Mouse (Mus musculus) cerebellum, adult 2 months (tissue): ENCODE data around the gene Mast4. TPM values are rescaled to one million over a fixed set of nuclear protein-coding genes. Genes with fewer than 3 reads are reported as not detected.

Source experiments
- DNase-seq, 2 experiments: peaks; one replicate each; pipeline ENCODE4 v3.0.0; 2021
- H3K27ac ChIP-seq: fragments of 200-500 bp; 2 replicates; pipeline ENCODE4 v1.5.1; 2012; ENCODE audit warnings: low read length, control low read depth, inconsistent platforms; ENCODE audit not compliant: insufficient read depth
- H3K27me3 ChIP-seq: fragments of 200-500 bp; 2 replicates; pipeline ENCODE4 v1.6.1; 2012; ENCODE audit warnings: inconsistent platforms, mild to moderate bottlenecking, low read length, moderate library complexity; ENCODE audit not compliant: control insufficient read depth, insufficient read depth
- H3K4me1 ChIP-seq: fragments of 200-500 bp; 2 replicates; pipeline ENCODE4 v1.6.1; 2011; ENCODE audit warnings: low read length; ENCODE audit not compliant: control insufficient read depth, insufficient read depth
- H3K4me3 ChIP-seq: fragments of 200-500 bp; replicated peaks from 2 replicates; pipeline ENCODE3; 2011; ENCODE audit warnings: mild to moderate bottlenecking, low read depth, low read length, control low read depth; ENCODE audit not compliant: insufficient read depth
- CTCF ChIP-seq: fragments of 200-500 bp; IDR thresholded peaks from 2 replicates; pipeline ENCODE4 v1.5.1; 2011; ENCODE audit warnings: low read depth, mild to moderate bottlenecking, control low read depth, low read length, moderate library complexity, borderline replicate concordance; ENCODE audit not compliant: insufficient read depth
- POLR2A ChIP-seq: fragments of 200-500 bp; IDR thresholded peaks from 2 replicates; pipeline ENCODE4 v1.6.1; 2011; ENCODE audit warnings: low read length, control low read depth, borderline replicate concordance; ENCODE audit not compliant: insufficient read depth
- WGBS: fragments of 180-500 bp; shearing (Covaris S2); methylation state at CpG from one replicate; pipeline ENCODE4 v1.1.7; 2018; 5-methylcytosine and 5-hydroxymethylcytosine counted together
- polyA plus RNA-seq: library from polyadenylated mRNA; depleted of rRNA; stranded (reverse); fragments of >200 nt; gene quantifications from 2 replicates; pipeline ENCODE4 v1.2.3, GENCODE M21; 2012

Mast4 gene
- polyA plus RNA-seq, 1 experiment: 21.2 TPM

DNA sequence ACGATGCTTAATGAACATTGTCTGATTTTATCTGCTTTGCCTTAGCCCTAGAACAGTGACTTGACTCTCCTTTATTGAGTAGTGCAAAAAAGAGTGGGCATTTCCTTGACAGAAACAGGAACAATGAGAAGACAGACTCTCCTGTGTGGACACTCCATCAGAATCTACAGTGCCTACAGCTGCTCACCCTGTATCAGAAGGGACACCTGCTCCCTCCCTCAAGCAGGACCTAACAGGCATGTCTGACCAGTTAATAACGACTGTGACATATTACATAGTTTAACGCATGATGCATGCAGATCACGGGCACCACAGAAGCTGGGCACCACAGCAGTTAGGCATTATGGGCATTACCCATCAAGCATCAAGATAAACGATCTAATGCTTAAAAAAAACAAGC, 193.0 kb downstream of the Mast4 start:
- Histone ChIP-seq H3K27me3 (no peaks in the 10 kb centered on the region), H3K4me3 (no peak overlapping the region), H3K4me1 (no peaks in the 10 kb centered on the region), H3K27ac (no peak overlapping the region)
- TF ChIP-seq POLR2A: no peak
- TF ChIP-seq CTCF: no peak
- no peak for DNase-seq
- WGBS: 60% methylated on average over 5 of the region's 5 CpGs

DNA sequence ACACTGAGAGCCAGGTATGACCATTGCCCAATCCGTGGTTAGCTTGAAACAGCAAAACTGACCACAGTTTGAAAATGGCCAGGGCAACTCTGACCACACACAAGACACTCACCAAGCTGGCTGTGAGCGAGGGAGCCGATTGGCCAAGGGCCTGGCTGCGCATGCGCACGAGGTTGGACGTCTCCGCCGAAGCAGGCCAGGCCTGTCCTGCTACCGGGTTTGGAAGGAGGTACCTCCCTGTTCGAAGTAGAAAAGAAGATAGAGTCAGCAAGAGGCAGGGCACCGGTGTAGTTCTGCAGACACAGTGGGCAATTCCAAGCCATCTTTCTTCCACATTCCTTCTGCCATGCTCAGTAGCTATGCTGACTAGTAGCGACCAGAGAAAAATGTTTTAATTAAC, 194.2 kb downstream of the Mast4 start:
- TF ChIP-seq CTCF (no peak), POLR2A (no peak)
- no peaks in the 10 kb centered on the region for H3K4me1 ChIP-seq
- no peaks in the 10 kb centered on the region for H3K27me3 ChIP-seq
- no peak overlapping the region for H3K27ac ChIP-seq
- 81% methylated on average over 13 of the region's 13 CpGs for WGBS
- H3K4me3 ChIP-seq: no peak overlapping the region
- DNase-seq: no peak

DNA sequence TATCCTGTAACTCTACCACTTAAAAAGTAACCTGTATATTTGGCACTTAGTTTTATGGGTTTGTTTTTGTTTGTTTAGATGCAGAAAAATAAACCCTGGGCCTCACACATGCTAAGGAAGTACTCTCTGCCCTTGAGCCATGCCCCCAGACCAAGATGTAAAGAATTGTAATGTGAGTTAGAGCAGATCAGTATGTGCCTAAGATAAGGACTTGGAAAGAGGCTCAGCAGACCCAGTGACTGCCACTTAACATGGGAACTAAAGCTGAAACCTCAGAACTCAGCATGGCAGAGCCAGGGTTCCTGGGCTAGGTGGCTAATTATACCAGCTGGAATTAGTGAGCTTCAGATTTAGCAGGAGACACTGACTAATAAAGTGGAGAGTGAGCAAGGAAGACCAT, 196.0 kb downstream of the Mast4 start:
- no peak for DNase-seq
- no peak overlapping the region for H3K4me3 ChIP-seq
- no peaks in the 10 kb centered on the region for H3K27me3 ChIP-seq
- no peaks in the 10 kb centered on the region for H3K4me1 ChIP-seq
- TF ChIP-seq CTCF (no peak), POLR2A (no peak)
- H3K27ac ChIP-seq: no peak overlapping the region

DNA sequence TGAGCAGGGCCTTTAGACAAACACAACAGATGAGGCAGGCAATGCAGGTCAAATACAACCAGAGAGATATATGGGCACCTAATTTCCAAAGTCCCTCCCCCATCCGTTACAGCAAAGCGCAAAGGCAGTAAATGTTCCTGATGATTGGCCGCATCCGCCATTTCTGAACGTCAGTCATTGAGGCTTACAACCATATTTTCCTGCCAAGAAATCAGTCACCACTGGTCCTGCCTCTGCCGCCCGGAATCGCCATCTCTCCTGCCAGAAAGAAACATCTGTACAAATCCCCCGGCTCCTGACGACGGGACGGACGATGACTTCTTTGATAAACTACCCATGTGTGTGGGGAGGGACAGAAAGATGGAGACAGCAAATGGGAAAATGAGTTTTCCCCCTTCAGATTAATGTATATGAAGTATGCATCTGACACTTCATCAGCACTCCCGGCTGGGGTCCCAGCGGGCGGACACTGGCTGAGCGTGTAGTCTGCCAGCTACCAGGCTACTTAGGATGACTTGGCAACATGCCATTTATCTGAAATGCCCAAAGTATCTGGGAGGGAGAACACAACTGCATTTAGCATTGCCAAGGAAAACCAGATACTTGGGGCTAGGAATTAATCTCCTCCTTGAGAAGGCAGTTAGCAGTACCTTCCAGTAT, 198.9 kb downstream of the Mast4 start:
- TF ChIP-seq CTCF: no peak
- TF ChIP-seq POLR2A: no peak
- Histone ChIP-seq H3K4me1 (no peaks in the 10 kb centered on the region), H3K27me3 (no peaks in the 10 kb centered on the region), H3K27ac (no peak overlapping the region), H3K4me3 (no peak overlapping the region)
- 16% methylated on average over 17 of the region's 17 CpGs for WGBS
- DNase-seq: no peak

DNA sequence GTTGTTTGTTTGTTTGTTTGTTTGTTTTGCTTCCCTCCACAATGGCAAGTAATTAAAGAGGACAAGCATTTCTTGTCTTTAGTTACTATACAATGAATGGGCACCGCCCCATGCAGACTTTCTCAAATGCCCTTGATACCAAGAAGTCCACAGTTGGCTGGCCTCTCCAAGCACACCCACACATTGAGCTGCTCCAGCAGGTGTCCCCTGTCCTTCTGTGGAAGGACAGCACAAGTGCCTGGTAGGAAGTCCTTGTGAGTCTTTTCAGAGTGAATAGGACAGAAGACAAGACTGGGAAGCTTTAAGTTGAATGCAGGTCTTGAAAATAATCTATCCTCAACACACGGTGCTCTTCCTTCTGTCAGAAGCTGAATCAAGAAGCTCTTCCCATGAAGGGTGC, 202.5 kb downstream of the Mast4 start:
- Histone ChIP-seq H3K4me3 (no peak overlapping the region), H3K27me3 (no peaks in the 10 kb centered on the region), H3K27ac (no peak overlapping the region), H3K4me1 (no peaks in the 10 kb centered on the region)
- 92% methylated on average over 2 of the region's 2 CpGs for WGBS
- TF ChIP-seq POLR2A: no peak
- TF ChIP-seq CTCF: no peak
- DNase-seq: no peak

DNA sequence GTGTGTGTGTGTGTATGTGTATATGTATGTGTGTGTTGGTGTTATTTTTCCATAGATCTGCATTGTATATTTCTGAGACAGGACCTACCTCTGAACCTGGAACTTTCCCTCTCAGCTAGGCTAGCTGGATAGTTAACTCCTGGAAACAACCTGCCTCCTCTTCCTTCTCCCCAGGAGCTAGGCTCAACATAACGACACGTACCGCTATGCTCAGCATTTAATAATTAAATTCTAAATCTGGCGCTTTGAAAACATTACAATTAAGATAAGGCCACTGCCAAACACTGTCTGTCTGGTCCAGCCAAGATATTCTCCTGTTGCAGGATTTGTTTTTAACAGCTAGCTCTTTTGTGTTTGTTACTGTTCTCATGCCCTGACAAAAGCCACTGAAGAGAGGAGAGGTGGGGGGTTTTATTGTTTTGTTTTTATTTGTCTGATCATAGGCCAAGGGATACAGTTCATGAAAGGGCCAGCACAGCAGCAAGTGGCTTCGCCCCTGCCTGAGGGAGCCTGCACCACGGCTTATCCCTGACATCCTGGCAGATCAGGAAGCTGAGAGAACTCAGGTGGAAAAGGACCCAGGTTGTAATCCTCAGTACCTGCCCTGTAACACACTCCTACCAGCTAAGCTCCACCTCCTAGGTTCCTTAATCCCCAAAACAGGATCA, 205.0 kb downstream of the Mast4 start:
- Histone ChIP-seq H3K4me3 (no peak overlapping the region), H3K27ac (no peak overlapping the region), H3K27me3 (no peaks in the 10 kb centered on the region), H3K4me1 (no peaks in the 10 kb centered on the region)
- TF ChIP-seq CTCF (no peak), POLR2A (no peak)
- WGBS: 36% methylated on average over 6 of the region's 6 CpGs
- no peak for DNase-seq

DNA sequence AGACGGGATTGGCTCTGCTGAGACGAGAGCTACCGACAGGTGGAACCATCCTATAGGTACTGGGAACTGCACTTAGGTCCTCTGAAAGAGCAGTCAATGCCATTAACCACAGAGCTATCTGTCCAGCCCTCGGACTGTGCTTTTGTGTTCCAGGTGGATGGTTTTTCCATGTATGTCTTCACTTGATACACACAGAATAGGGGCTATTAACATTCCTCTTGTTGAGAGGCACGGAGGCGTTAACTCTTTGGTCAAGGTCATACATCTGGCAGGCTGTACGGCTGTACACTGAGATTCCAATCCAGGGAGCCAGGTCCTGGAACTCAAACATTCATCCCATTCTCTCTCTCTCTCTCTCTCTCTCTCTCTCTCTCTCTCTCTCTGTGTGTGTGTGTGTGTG, 205.6 kb downstream of the Mast4 start:
- 65% methylated on average over 7 of the region's 7 CpGs for WGBS
- Histone ChIP-seq H3K4me1 (no peaks in the 10 kb centered on the region), H3K27me3 (no peaks in the 10 kb centered on the region), H3K27ac (no peak overlapping the region), H3K4me3 (no peak overlapping the region)
- no peak for DNase-seq
- TF ChIP-seq CTCF (no peak), POLR2A (no peak)

DNA sequence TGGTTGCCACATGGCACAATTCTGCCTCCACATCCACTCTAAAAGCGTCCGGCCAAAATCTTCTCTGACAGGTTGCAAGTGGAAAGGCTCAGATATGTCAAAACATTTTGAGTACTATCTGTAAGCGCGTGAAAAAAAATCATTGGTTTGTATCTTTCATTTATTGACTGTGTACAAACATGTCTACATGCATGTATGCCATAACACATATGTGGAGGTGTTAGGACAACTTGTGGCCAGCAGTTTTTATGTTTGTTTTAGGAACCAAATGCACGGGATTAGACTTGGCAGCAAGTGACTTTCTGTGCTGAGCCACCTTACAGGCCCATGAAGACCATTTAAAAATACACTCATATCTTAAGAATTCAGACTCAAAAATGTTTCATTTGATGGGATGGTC, 206.7 kb downstream of the Mast4 start:
- Histone ChIP-seq H3K4me3 (no peak overlapping the region), H3K27ac (no peak overlapping the region), H3K27me3 (no peaks in the 10 kb centered on the region), H3K4me1 (no peaks in the 10 kb centered on the region)
- WGBS: 87% methylated on average over 5 of the region's 5 CpGs
- DNase-seq: no peak
- TF ChIP-seq CTCF (no peak), POLR2A (no peak)
